Mouse (Mus musculus): ENCODE results near the gene Rag1.

Gene Rag1

DNA sequence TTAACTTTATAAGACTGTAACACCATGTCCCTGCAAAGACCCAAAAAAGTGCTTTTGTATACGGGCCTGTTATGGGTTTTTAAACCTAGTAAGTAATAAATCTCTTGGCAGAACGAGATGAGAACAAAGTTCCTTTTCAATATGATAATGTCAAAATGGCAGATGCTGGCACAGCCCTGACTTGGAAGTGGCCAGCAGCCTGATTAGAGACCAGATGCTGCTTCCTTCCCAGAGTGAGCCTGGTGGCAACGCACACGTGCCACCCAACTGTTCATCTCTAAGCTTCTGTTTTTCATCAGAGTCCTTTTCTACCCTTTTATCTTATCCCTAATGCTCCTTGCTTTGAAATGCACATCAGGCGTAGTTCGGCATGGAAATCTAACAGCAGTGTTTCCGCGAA, 57.9 kb downstream of the Rag1 start:
- DNase-seq (ENCODE audit: low spot score), result peak; percentile 27

Measured in embryo, embryonic 10 days (tissue).